Mouse (Mus musculus) cerebellum, postnatal 10 days (tissue): ENCODE measurements around the gene Slc51b.

Experiments
- DNase-seq, 2 experiments: peaks; one replicate each; pipeline ENCODE4 v3.0.0; 2021; ENCODE audit warnings: mixed read lengths in 2 of 2

Gene Slc51b

GRCm38 (mm10) chr9:65422760-65423501, at the start of gene Slc51b:
TSS of gene Slc51b (minus strand) at chr9:65422955.
- no peak for DNase-seq

- no peak for DNase-seq
Measured at GRCm38 (mm10) chr9:65467686-65468085, 44.9 kb upstream of the Slc51b start.

GRCm38 (mm10) chr9:65465241-65465640, 42.5 kb upstream of the Slc51b start:
- DNase-seq = no peak

- peak; percentile 39 to 52 for DNase-seq
Measured at GRCm38 (mm10) chr9:65464161-65464560, 41.4 kb upstream of the Slc51b start.

- no peak for DNase-seq
Measured at GRCm38 (mm10) chr9:65462544-65462943, 39.8 kb upstream of the Slc51b start.

GRCm38 (mm10) chr9:65460732-65461442, 38.1 kb upstream of the Slc51b start, which contains the start of gene Spg21:
TSS of gene Spg21 (plus strand) at chr9:65460947.
- peak; percentile 99 for DNase-seq

GRCm38 (mm10) chr9:65460198-65460597, 37.4 kb upstream of the Slc51b start:
- no peak for DNase-seq

- DNase-seq = no peak
Measured at GRCm38 (mm10) chr9:65458975-65459374, 36.2 kb upstream of the Slc51b start.

- DNase-seq = no peak
Measured at GRCm38 (mm10) chr9:65447951-65448350, 25.2 kb upstream of the Slc51b start.

- no peak for DNase-seq
Measured at GRCm38 (mm10) chr9:65444692-65445091, 21.9 kb upstream of the Slc51b start.

- DNase-seq = peak; percentile 97 to 98
Measured at GRCm38 (mm10) chr9:65435671-65436301, 13.0 kb upstream of the Slc51b start, which contains the start of gene Mtfmt. TSS of gene Mtfmt (plus strand) at chr9:65435782.

GRCm38 (mm10) chr9:65435211-65435610, 12.5 kb upstream of the Slc51b start:
- no peak for DNase-seq

- DNase-seq = peak; percentile 61 to 63
Measured at GRCm38 (mm10) chr9:65434140-65434539, 11.4 kb upstream of the Slc51b start.

- peak; percentile 91 to 93 for DNase-seq
Measured at GRCm38 (mm10) chr9:65432236-65432635, 9.5 kb upstream of the Slc51b start.

- no peak for DNase-seq
Measured at GRCm38 (mm10) chr9:65430921-65431320, 8.2 kb upstream of the Slc51b start.

GRCm38 (mm10) chr9:65430401-65430800, 7.6 kb upstream of the Slc51b start:
- no peak for DNase-seq

- no peak for DNase-seq
Measured at GRCm38 (mm10) chr9:65428003-65428402, 5.2 kb upstream of the Slc51b start.

- no peak for DNase-seq
Measured at GRCm38 (mm10) chr9:65427511-65427910, 4.8 kb upstream of the Slc51b start.

GRCm38 (mm10) chr9:65424393-65424792, 1.6 kb upstream of the Slc51b start:
- DNase-seq = no peak

- no peak for DNase-seq
Measured at GRCm38 (mm10) chr9:65419633-65420032, 3.1 kb downstream of the Slc51b start.

GRCm38 (mm10) chr9:65417738-65418137, 5.0 kb downstream of the Slc51b start:
- no peak for DNase-seq

GRCm38 (mm10) chr9:65411326-65411725, 11.4 kb downstream of the Slc51b start:
- no peak for DNase-seq

GRCm38 (mm10) chr9:65410378-65410777, 12.4 kb downstream of the Slc51b start:
- no peak for DNase-seq

- peak; percentile 56 to 58 for DNase-seq
Measured at GRCm38 (mm10) chr9:65408871-65409295, 13.9 kb downstream of the Slc51b start.
